Mouse (Mus musculus) gastrocnemius, adult 2 months (tissue): ENCODE data around the gene Fbxo33. TPM values are rescaled to one million over a fixed set of nuclear protein-coding genes. Genes with fewer than 3 reads are reported as not detected.
"Not testable (repeated sequence)": the region's sequence is repeated elsewhere in the genome, so short reads cannot be mapped to it uniquely, and the experiment has no call there.

ENCODE experiments used
- DNase-seq: peaks from one replicate; pipeline ENCODE4 v3.0.0; 2022
- H3K27ac ChIP-seq: fragments of 200-600 bp; 2 replicates; pipeline ENCODE4 v1.8.1; 2022; ENCODE audit warnings: mild to moderate bottlenecking
- H3K4me3 ChIP-seq: fragments of 200-600 bp; 2 replicates; pipeline ENCODE4 v1.8.1; 2022; ENCODE audit warnings: mild to moderate bottlenecking, moderate library complexity
- CTCF ChIP-seq: fragments of 200-600 bp; IDR thresholded peaks from 2 replicates; pipeline ENCODE4 v1.8.1; 2022; ENCODE audit warnings: antibody characterized with exemption, mild to moderate bottlenecking, moderate library complexity
- intact Hi-C: fragments of 180-260 bp; cut with DNase I; formaldehyde crosslinking; loops from one replicate; pipeline ENCODE4 v1.15.1; 2025
- long read RNA-seq, 2 experiments: library from polyadenylated mRNA; stranded (forward); transcript quantifications; one replicate each; pipeline ENCODE4 v2.0.0; 2021
- total RNA-seq, 2 experiments: library from RNA; stranded (reverse); gene quantifications; 2 replicates each; pipeline ENCODE4 v1.2.3; 2021

Gene Fbxo33
- total RNA-seq, result 1 to 10 TPM; 2.4 to 3.4 TPM
- long read RNA-seq, experiment 1, partial matches to known transcripts, result 0 of 2 reads
- long read RNA-seq, experiment 1, other reads (novel, unspliced or antisense), result 0 of 2 reads
- long read RNA-seq, experiment 2, partial matches to known transcripts, result 0 of 3 reads
- long read RNA-seq, experiment 2, other reads (novel, unspliced or antisense), result 0 of 3 reads

GRCm38 (mm10) chr12:59219325-59220225 lies at the start of gene Fbxo33:
Gene Fbxo33, minus strand, starts transcription at chr12:59219725.
- intact Hi-C loops, result loop anchor here (2.0 to 5.0 kb wide), 2 partner anchors 153 to 207 kb away; partner anchors contain the start of genes Gemin2, Pnn and Sec23a
- Histone ChIP-seq H3K27ac (peak within 1 kb of the TSS; percentile 97), H3K4me3 (peak within 1 kb of the TSS; percentile 97)
- TF ChIP-seq CTCF, result peak; percentile 60
- DNase-seq, result peak; percentile 98

GRCm38 (mm10) chr12:59265942-59266231 lies 46.4 kb upstream of the Fbxo33 start:
- H3K4me3 ChIP-seq, result no peak overlapping the region
- H3K27ac ChIP-seq, result no peak overlapping the region
- no peak for TF ChIP-seq CTCF
- intact Hi-C loops, result no loop called here
- no peak for DNase-seq

- Histone ChIP-seq H3K4me3 (no peak overlapping the region), H3K27ac (no peak overlapping the region)
- intact Hi-C loops, result no loop called here
- TF ChIP-seq CTCF, result peak; percentile 33; the same call in 1 of the 2 replicates
- DNase-seq, result no peak
These were observed 45.8 kb upstream of the Fbxo33 start for GRCm38 (mm10) chr12:59265207-59265941.

- no peak for DNase-seq
- no peak for TF ChIP-seq CTCF
- Histone ChIP-seq H3K27ac (no peak overlapping the region), H3K4me3 (no peak overlapping the region)
- intact Hi-C loops, result no loop called here
These were observed 43.3 kb upstream of the Fbxo33 start for GRCm38 (mm10) chr12:59262841-59263240.

GRCm38 (mm10) chr12:59260798-59261197 lies 41.3 kb upstream of the Fbxo33 start:
- no peak for TF ChIP-seq CTCF
- H3K4me3 ChIP-seq, result no peak overlapping the region
- DNase-seq, result no peak
- no peak overlapping the region for H3K27ac ChIP-seq
- intact Hi-C loops, result no loop called here

- no peak for DNase-seq
- Histone ChIP-seq H3K27ac (no peak overlapping the region), H3K4me3 (no peak overlapping the region)
- TF ChIP-seq CTCF, result no peak
- intact Hi-C loops, result no loop called here
These were observed 40.8 kb upstream of the Fbxo33 start for GRCm38 (mm10) chr12:59260362-59260761.

GRCm38 (mm10) chr12:59259015-59259414 lies 39.5 kb upstream of the Fbxo33 start:
- no peak for DNase-seq
- Histone ChIP-seq H3K27ac (no peak overlapping the region), H3K4me3 (no peak overlapping the region)
- TF ChIP-seq CTCF, result no peak
- intact Hi-C loops, result no loop called here

GRCm38 (mm10) chr12:59250259-59250827 lies 30.8 kb upstream of the Fbxo33 start:
- intact Hi-C loops, result no loop called here
- Histone ChIP-seq H3K4me3 (no peak overlapping the region), H3K27ac (no peak overlapping the region)
- no peak for DNase-seq
- no peak for TF ChIP-seq CTCF

- Histone ChIP-seq H3K4me3 (no peak overlapping the region), H3K27ac (no peak overlapping the region)
- intact Hi-C loops, result no loop called here
- TF ChIP-seq CTCF, result no peak
- DNase-seq, result no peak
These were observed 29.4 kb upstream of the Fbxo33 start for GRCm38 (mm10) chr12:59248969-59249368.

GRCm38 (mm10) chr12:59241031-59241430 lies 21.5 kb upstream of the Fbxo33 start:
- intact Hi-C loops, H3K27ac ChIP-seq, DNase-seq, H3K4me3 ChIP-seq: not testable (repeated sequence)

GRCm38 (mm10) chr12:59238434-59238833 lies 18.9 kb upstream of the Fbxo33 start:
- no peak overlapping the region for H3K4me3 ChIP-seq
- DNase-seq, result no peak
- intact Hi-C loops, result no loop called here
- no peak overlapping the region for H3K27ac ChIP-seq
- no peak for TF ChIP-seq CTCF

GRCm38 (mm10) chr12:59228401-59228800 lies 8.9 kb upstream of the Fbxo33 start:
- no peak for TF ChIP-seq CTCF
- DNase-seq, result no peak
- Histone ChIP-seq H3K4me3 (no peak overlapping the region), H3K27ac (no peak overlapping the region)
- intact Hi-C loops, result no loop called here
